Mouse (Mus musculus) heart, postnatal 36 days (tissue): ENCODE results near the gene Kmt2e. TPM values are rescaled to one million over a fixed set of nuclear protein-coding genes. Genes with fewer than 3 reads are reported as not detected.
A peak's percentile ranks its signal among the peaks of the same experiment; 100 is the strongest.

Experiments used
- DNase-seq, 2 experiments: peaks; one replicate each; pipeline ENCODE4 v3.0.0; 2021 to 2022
- intact Hi-C: fragments of 180-260 bp; cut with DNase I; formaldehyde crosslinking; loops from one replicate; pipeline ENCODE4 v1.15.1; 2025
- total RNA-seq, 2 experiments: library from RNA; stranded (reverse); gene quantifications; 2 replicates each; pipeline ENCODE4 v1.2.3; 2021

Kmt2e gene
- total RNA-seq, 2 experiments from 2014 or later: 50.1 to 51.5 TPM

DNA sequence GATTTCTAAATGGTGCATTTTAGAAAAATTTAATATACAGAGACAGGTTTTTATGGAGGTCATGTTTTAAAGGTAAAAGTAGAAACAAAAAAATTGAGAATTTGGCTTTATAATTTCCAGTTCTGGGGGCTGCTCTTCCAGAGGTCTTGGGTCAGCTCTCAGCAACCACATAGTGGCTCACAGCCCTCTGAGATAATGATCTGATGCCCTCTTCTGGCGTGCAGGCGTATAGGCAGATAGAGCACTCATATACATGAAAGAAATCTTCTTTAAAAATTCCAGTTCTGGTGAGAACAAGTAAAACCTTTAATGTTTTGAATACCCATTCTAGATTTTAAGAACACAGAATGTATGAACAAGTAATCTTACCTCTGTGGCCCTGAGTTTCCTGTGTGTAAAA, 56.6 kb downstream of the Kmt2e start:
- intact Hi-C loops: loop anchor here (2.0 to 10.0 kb wide), 2 partner anchors 166 to 236 kb away; no protein-coding TSS in a partner anchor
- no peak for DNase-seq

DNA sequence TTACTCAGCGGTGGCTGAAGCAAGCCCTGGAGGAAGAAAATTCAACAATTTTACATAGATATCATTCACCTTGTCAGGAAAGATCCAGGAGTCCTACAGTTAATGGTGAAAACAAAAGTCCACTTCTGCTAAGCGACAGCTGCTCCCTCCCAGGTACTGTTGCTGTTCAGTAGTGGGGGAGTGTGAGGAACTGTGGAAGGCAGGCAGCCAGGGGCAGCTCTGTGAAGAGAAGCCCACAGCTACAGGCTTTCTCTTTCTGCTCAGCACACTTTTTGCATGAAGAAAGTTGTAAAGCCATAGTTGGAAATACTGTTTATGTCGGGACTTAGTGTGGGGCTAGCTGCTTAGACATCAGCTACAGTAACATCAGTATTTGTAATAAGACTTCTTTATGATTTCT, 62.2 kb downstream of the Kmt2e start:
- intact Hi-C loops: loop anchor here (10.0 kb wide), 1 partner anchor 242 kb away; no protein-coding TSS in a partner anchor

DNA sequence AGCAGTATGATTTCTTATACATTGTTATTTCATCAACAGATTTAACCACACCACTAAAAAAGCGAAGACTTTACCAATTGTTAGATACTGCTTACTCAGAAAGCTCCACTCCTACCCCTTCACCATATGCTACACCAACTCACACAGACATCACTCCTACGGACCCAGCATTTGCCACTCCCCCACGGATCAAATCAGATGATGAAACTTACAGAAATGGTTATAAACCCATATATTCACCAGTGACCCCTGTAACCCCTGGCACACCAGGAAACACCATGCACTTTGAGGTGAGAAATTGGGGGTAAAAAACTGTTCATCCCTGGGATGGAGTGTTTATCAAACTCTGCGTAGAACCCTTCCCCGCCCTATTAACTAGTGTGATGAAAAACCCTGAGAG, 62.7 kb downstream of the Kmt2e start:
- intact Hi-C loops: loop anchor here (10.0 kb wide), 1 partner anchor 242 kb away; no protein-coding TSS in a partner anchor
- DNase-seq: no peak

More for the DNA sequence above, 62.2 kb downstream of the Kmt2e start:
- no peak for DNase-seq

DNA sequence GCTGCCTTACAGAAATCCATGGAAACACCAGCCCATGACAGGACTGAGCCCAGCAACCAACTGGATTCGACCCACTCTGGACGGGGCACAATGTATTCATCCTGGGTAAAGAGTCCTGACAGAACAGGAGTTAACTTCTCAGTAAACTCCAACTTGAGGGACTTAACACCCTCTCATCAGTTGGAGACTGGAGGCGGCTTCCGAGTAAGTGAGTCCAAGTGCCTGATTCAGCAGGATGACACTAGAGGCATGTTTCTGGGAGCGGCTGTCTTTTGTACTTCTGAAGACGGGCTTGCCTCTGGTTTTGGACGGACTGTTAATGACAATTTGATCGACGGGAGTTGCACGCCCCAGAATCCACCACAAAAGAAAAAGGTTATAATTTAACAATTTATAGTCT, 63.7 kb downstream of the Kmt2e start:
- no peak for DNase-seq
- intact Hi-C loops: loop anchor here (10.0 kb wide), 1 partner anchor 243 kb away; no protein-coding TSS in a partner anchor

DNA sequence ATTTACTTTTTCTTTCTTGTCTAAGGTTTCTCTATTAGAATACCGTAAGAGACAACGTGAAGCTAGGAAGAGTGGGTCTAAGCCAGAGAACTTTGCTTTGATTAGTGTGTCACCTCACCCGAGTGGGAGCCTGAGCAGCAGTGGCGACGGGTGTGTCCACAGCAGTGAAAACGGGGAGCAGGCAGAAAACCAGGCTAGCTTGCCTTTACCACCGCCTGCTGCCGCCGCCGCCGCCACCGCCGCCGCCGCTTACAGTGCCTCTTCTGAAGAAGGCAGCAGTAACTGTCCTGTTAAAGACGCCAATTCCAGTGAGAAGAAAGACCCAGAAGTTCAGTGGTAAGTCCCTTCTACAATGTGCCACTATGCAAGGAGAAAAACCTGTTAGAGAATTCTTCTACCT, 65.0 kb downstream of the Kmt2e start:
- intact Hi-C loops: loop anchor here (10.0 kb wide), 1 partner anchor 244 kb away; no protein-coding TSS in a partner anchor
- no peak for DNase-seq

DNA sequence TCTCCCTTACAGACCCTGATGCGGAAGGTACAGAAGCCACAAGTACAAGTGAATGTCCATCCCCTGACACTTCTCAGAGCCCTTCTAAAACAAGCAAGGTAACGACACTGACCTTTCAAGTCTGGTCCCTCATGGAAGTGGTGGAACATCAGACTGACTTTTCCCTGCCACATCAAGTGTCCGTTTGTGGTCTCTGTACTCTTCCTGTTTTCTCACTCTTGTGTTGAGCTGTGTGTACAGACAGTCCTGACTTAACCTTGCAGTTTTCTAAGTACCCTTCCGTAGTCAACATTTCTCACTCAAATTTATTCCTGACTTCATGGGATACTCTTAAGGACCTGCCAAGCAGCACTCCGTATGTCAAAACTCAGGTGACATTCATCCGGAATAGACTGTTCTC, 66.5 kb downstream of the Kmt2e start:
- intact Hi-C loops: loop anchor here (5.0 kb wide), 1 partner anchor 33 kb away; no protein-coding TSS in a partner anchor
- DNase-seq: no peak

DNA sequence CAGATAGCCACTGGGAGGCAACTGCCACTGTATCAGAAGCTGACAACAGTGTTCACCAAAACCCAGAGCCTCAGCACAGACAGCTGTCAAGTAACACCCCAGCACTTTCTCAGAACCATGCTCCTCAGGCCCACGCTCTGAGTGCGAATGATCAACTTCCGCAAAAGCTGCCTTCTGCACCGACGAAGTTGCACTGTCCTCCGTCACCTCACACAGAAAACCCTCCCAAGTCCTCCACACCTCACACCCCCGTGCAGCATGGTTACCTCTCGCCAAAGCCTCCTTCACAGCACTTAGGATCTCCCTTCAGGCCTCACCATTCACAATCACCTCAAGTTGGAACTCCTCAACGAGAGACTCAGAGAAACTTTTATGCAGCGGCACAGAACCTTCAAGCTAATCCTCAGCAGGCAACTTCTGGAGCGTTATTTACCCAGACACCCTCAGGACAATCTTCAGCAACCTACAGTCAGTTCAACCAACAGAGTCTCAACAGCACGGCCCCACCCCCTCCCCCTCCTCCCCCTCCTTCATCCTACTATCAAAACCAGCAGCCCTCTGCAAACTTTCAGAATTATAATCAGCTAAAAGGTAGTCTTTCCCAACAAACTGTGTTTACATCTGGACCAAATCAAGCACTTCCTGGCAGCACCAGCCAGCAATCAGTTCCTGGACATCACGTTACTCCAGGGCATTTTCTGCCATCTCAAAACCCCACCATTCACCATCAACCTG, 67.5 kb downstream of the Kmt2e start:
- intact Hi-C loops: loop anchor here (5.0 kb wide), 1 partner anchor 34 kb away; no protein-coding TSS in a partner anchor

DNA sequence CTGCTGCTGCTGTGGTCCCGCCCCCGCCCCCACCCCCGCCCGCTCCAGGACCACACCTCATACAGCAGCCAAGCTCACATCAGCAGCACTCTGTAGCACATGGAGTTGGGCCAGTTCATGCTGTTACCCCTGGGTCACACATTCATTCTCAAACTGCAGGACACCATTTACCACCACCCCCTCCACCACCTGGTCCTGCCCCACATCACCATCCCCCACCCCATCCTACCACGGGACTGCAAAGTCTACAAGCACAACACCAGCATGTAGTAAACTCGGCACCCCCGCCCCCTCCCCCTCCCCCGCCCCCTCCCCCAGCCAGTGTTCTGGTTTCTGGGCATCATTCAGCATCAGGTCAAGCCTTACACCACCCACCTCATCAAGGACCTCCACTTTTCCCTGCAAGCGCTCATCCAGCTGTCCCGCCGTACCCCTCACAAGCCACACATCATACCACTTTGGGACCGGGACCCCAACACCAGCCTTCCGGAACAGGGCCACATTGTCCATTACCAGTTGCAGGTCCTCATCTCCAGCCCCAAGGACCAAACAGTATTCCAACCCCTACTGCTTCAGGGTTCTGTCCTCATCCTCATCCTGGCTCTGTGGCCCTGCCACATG, 68.2 kb downstream of the Kmt2e start:
- DNase-seq: no peak
- intact Hi-C loops: loop anchor here (5.0 kb wide), 1 partner anchor 35 kb away; no protein-coding TSS in a partner anchor

More for the DNA sequence above, 67.5 kb downstream of the Kmt2e start:
- DNase-seq: no peak

DNA sequence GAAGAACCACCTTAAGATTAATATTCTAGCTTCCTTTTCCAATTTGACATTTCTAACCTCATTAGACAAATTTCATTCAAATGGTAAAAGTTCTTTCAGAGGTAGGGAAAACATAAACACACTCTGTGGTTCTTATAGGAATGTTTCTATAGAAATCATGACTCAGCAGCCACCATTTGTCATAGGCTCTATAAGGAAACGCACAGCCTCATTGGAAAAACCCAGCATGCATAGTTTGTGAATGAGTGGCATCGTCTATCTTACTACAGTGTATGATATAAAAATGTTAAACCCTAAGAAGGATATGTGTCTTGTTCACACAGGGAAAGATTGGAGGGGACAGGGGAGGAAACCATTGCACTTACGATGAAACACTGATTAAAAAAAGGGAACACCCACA, 71.3 kb downstream of the Kmt2e start:
- intact Hi-C loops: no loop called here
- DNase-seq: no peak

DNA sequence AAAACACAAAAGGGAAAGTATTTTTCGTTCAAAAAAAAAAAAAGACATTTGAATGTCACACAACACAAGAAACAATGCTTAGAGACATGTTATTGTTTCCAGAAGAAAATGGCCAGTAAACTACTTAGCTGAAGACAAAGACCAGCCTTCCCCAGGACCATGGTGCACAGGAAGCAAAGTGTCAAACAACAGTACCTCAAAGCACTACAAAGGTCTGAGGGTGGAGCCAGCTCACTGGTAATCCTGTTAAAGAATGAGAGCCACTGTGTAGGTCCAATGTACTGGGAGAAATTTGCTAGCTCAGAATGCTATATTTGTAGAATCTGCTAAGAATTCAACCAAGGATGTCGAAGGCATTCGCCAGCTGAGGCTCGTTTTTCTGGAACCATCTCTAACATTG, 73.0 kb downstream of the Kmt2e start:
- intact Hi-C loops: no loop called here
- DNase-seq: no peak

DNA sequence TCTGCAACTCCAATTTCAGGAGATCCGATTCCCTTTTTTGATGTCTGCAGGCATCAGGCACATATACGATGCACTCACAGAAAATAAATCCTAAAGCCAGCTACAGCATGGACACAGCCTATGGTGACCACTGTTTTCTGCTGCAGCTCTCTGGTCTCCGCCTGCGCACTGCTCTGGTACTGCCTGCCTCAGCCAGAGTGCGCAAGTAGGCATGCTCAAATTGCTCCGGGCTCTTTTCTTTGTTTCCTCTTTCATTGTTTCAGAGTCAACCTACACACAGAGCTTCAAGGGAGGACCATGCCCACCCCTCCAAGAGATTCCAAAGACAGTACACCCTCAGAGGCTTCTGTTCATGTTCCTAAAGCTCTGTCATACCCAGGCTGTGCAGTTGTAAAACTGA, 74.4 kb downstream of the Kmt2e start:
- DNase-seq: no peak
- intact Hi-C loops: no loop called here

DNA sequence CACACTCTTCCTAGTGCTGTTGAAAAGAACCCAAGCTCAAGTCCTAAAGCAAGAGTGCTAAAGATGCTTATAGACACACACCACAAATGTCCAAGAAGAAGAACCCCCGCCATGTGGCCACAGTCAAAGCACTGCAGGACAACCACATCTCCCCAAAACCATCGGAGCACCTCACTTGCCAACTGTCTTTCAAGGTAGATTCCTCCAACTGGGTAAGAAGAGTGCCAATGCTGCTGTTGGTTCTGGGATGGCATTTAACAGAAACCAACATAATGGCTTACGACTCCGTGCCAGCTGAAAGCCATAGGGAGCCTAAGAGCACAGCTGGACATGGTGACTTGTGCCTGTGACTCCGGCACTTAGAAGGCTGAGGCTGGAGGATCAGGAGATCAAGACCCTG, 77.2 kb downstream of the Kmt2e start:
- no peak for DNase-seq
- intact Hi-C loops: no loop called here

DNA sequence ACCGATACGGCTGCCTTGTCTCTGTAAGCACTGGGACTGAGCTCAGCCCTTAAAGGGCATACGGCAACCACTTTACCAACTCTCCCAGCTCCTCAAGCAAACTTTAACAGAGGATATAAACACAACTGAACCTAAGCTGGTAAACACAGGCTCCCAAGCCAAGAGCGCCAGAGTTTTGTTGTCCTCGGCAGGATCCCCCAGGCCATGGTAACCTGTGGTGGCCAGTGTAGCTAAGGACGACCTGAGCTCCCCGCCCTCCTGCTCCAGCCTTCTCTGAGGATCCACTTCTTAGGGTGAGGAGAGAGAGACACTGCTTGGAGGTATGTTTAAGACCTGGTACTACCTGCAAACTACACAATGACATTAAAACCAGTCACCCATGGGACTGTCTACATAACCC, 78.3 kb downstream of the Kmt2e start:
- intact Hi-C loops: no loop called here

DNA sequence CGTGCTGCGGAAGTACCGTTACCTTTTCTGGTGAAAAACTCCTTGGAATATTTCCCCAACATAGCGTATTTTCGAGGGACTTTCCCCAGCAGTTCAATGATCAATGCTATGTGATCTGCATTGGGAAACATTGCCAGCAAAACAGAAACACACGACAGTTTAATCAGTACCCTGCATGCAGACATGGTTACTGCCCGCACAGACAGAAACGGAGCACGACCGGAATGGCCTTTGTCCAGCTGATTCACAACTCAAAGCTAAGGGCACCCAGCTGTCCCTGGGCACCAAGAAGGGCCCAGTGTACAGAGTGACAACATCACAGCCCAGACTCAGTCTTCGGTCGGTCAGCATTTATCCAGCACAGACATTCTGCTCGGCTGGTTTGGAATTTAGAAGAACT, 79.2 kb downstream of the Kmt2e start:
- DNase-seq: no peak
- intact Hi-C loops: no loop called here

More for the DNA sequence above, 78.3 kb downstream of the Kmt2e start:
- no peak for DNase-seq

DNA sequence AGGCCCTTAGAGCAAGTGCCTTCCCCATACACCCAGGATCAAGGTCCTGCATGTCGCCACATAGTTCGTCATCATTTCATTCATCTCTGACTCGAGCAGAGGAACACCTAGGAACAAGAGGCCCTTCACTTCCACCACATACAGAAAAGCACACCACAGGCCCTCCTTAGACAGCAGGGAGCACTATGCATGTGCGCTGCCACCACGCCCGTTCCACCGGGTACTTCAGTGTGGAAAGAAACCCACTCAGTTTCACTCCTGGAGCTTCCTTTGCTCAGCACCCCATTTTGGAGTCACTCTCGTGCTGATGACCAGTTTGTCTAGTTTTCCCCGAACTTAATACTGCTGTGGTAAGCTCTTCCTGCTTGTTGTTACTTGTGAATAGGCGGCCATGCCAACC, 80.8 kb downstream of the Kmt2e start:
- intact Hi-C loops: no loop called here
- no peak for DNase-seq

DNA sequence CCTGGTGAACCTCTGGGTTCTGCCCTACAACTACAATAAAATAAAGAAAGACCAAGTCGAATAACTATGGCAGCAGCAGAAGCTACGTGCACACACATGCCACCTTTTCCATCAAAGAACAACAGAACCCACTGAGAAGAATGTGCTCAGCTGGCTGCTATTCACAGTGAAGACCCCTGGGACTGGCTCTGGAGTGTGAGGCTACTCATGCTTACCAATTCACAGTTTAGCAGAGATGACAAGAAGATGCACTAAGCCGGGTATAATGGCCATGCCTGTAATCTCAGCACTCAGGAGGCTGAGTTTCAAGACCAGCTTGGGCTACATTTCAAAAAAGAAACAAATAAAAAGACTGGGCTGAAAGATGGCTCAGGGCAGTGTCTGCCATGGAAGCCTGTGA, 82.7 kb downstream of the Kmt2e start:
- no peak for DNase-seq
- intact Hi-C loops: no loop called here

DNA sequence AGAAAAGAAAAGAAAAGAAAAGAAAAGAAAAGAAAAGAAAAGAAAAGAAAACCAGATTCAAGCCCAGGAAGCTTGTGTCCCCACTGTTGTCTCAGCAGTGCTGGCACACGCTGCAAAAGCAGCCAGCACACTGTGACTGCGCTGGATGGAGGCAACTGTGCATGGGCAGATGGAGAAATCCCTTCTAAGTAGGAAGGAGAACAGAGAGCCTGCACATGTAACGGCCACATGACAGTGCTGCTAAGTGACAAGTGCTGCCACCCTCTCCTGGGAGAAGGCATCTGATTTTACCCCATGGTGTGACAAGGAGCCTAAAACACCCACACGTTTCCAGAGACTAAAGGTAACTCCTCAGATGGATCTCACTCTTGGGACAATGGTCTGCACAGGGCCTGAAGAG, 83.6 kb downstream of the Kmt2e start:
- DNase-seq: no peak
- intact Hi-C loops: no loop called here

DNA sequence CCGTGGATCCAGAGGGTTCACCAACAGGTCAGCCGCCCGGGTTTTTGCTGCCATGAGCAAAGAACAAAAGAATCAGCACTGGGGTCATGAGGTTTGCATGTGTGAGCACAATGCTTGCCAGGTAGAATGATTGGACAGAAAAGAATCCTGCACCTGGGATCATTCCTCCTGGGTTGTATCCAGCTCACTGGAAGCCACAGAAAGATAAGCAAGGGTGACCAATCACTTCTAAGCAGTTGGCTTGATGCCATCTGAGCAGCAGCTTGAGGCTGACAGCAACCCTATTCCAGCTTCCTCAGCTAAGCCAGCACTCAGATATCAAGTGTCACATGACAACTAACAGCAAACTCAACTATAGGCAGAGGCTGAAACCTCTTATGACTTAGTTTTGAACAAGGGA, 84.4 kb downstream of the Kmt2e start:
- DNase-seq: peak; percentile 21 to 44
- intact Hi-C loops: no loop called here

DNA sequence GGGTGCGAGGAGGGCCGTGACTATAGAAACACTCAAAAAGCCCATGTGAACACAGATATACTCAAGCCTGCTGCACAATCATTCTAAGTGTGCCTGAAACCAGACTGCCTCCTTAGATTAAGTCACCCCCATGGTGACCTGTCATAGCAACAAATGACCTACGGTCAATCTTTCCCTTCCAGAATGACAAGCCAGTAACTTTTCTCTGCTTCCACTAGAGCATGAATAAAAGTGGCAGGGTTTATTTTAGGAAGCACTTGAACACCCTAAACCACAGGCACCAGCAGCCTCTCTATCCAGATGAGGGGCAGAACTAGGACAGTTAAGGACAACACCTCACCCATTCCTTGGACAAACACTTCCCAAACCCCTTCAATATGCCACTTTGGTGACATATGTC, 85.4 kb downstream of the Kmt2e start:
- intact Hi-C loops: loop anchor here (10.0 kb wide), 1 partner anchor 95 kb away; no protein-coding TSS in a partner anchor
- no peak for DNase-seq

DNA sequence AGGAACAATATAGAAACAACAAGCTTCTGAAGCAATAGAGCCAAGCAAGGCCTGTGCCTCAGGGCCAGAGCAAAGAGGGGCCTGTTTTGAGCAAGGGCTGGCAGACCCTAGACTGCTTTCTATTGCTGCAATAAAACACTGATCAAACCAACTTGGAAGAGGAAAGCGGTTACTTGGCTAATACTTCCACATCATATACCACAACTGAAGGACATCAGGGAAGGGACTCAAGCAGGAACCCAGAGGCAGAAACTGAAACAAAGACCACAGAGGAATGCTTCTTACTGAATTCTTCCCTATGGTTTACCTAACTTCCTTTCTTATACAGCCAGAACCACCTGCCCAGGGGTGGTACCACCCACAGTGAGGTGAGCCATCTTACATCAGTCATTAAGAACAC, 87.4 kb downstream of the Kmt2e start:
- intact Hi-C loops: loop anchor here (10.0 kb wide), 1 partner anchor 93 kb away; no protein-coding TSS in a partner anchor
- DNase-seq: no peak

DNA sequence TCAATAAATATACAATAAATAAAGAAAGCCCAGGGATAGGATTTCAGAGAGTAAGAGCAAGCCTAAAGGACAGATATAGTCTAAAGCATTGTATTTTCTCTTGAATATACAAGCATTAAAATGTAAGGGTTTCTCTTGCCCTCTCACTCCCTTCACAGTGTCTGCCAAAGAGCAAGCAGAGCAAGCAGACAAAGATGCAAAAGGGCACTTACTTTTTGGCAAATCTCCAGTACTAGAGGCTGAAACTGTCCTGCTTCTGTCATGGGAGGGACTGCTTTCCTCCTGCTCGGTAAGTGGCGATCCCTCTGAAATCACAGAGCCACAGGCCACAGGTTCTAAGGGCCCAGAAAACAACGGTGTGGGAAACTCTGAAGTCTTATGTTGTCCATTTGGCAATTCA, 89.7 kb downstream of the Kmt2e start:
- intact Hi-C loops: loop anchor here (10.0 kb wide), 1 partner anchor 91 kb away; no protein-coding TSS in a partner anchor
- no peak for DNase-seq

DNA sequence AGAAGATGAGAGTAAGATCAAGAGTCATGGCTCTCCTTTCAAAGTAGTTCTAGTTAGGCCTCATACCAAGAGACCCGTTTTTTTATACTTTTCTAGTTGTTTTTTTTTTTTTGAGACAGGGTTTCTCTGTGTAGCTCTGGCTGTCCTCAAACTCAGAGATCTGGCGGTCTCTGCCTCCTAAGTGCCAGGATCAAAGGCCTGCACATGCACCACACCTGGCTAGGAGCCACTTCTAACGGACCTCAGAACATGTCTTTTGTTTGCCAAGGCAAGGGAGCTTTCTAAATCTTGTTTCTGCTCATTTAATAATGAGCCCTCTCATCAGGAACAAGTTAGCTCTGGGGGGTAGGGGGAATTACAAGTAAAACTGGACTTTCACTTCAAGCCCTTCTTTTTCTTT, 90.4 kb downstream of the Kmt2e start:
- intact Hi-C loops: loop anchor here (10.0 kb wide), 1 partner anchor 90 kb away; no protein-coding TSS in a partner anchor
- no peak for DNase-seq
